Mouse (Mus musculus): ENCODE measurements around the gene Pitpnm3. TPM values are rescaled to one million over a fixed set of nuclear protein-coding genes. Genes with fewer than 3 reads are reported as not detected.

The Pitpnm3 gene
- polyA plus RNA-seq, 1 experiment from 2014 or later: 8.5 TPM

GRCm38 (mm10) chr11:72014674-72015073, 120.9 kb downstream of the Pitpnm3 start:
- H3K27me3 ChIP-seq (replicated peaks; ENCODE audit: insufficient read depth, low read length): no peaks in the 10 kb centered on the region
- H3K4me2 ChIP-seq (replicated peaks; ENCODE audit: low read depth, low read length): no peak overlapping the region
- H3K27ac ChIP-seq (ENCODE audit: low read length): no peak overlapping the region
- H3K4me3 ChIP-seq (ENCODE audit: low read depth, low read length): no peak overlapping the region
- no peaks in the 10 kb centered on the region for H3K36me3 ChIP-seq (ENCODE audit: insufficient read depth, low read length)
- H3K4me1 ChIP-seq (ENCODE audit: insufficient read depth, low read depth, low read length): no peaks in the 10 kb centered on the region
- ATAC-seq (no peak), DNase-seq (ENCODE audit: low spot score) (no peak)
- TF ChIP-seq EP300 (IDR thresholded peaks at IDR 0.05): no peak
- TF ChIP-seq CTCF (IDR thresholded peaks at IDR 0.05): no peak
- H3K9ac ChIP-seq (replicated peaks; ENCODE audit: low read depth): no peak overlapping the region
- H3K9me3 ChIP-seq (ENCODE audit: low read length): no peaks in the 10 kb centered on the region
- WGBS: 58% methylated on average over 4 of the region's 4 CpGs

GRCm38 (mm10) chr11:72011955-72012354, 123.6 kb downstream of the Pitpnm3 start:
- H3K4me3 ChIP-seq (ENCODE audit: low read depth, low read length): no peak overlapping the region
- DNase-seq (ENCODE audit: low spot score): no peak
- no peaks in the 10 kb centered on the region for H3K9me3 ChIP-seq (ENCODE audit: low read length)
- no peak for ATAC-seq
- no peaks in the 10 kb centered on the region for H3K4me1 ChIP-seq (ENCODE audit: insufficient read depth, low read depth, low read length)
- no peak overlapping the region for H3K27ac ChIP-seq (ENCODE audit: low read length)
- H3K36me3 ChIP-seq (ENCODE audit: insufficient read depth, low read length): no peaks in the 10 kb centered on the region
- no peak for TF ChIP-seq EP300 (IDR thresholded peaks at IDR 0.05)
- no peak overlapping the region for H3K4me2 ChIP-seq (replicated peaks; ENCODE audit: low read depth, low read length)
- H3K9ac ChIP-seq (replicated peaks; ENCODE audit: low read depth): no peak overlapping the region
- WGBS: 59% methylated on average over 1 of the region's 1 CpGs
- no peaks in the 10 kb centered on the region for H3K27me3 ChIP-seq (replicated peaks; ENCODE audit: insufficient read depth, low read length)

DNA sequence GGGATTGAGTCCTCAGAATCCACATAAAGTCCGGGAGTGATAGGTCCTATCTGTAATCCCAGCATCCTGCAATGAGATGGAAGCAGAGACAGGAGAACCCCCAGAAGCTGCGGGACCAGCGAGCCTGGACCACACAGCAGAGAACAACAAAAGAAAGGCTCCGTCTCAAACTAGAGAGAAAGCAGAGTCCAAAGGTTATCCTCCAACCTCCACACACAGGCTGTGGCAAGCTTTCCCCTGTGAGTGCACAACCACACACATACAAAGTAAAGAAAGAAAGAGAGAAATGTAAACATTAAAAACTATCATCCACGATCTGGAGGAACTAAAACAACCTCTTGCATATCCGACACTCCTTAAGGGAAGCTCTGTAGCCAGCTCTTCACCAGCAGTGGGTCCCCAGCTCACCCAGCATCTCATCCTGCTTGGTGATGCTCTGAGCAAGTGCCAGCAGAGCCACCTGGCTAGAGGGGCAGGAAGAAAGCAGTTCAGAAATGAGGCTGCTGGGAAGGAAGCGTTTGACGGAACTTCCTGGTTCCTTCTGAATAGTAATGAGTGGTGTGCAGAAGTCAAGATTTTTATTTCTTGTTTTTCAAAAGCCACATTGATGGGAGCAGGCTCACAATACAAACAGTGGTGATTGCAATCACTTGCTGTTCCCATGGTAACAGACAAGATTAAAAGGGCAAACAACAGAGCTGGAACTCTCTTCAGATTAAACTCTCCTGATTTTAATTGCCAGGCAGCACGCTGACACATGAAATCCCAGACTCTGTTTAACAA, 124.4 kb downstream of the Pitpnm3 start:
- Histone ChIP-seq H3K4me3 (ENCODE audit: low read depth, low read length) (no peak overlapping the region), H3K36me3 (ENCODE audit: insufficient read depth, low read length) (no peaks in the 10 kb centered on the region), H3K4me2 (replicated peaks; ENCODE audit: low read depth, low read length) (no peak overlapping the region), H3K9me3 (ENCODE audit: low read length) (no peaks in the 10 kb centered on the region), H3K9ac (replicated peaks; ENCODE audit: low read depth) (no peak overlapping the region), H3K27ac (ENCODE audit: low read length) (no peak overlapping the region), H3K27me3 (replicated peaks; ENCODE audit: insufficient read depth, low read length) (no peaks in the 10 kb centered on the region), H3K4me1 (ENCODE audit: insufficient read depth, low read depth, low read length) (no peaks in the 10 kb centered on the region)
- TF ChIP-seq CTCF (IDR thresholded peaks at IDR 0.05) (no peak), EP300 (IDR thresholded peaks at IDR 0.05) (no peak)
- 32% methylated on average over 9 of the region's 9 CpGs for WGBS
- ATAC-seq: no peak
- no peak for DNase-seq (ENCODE audit: low spot score)

DNA sequence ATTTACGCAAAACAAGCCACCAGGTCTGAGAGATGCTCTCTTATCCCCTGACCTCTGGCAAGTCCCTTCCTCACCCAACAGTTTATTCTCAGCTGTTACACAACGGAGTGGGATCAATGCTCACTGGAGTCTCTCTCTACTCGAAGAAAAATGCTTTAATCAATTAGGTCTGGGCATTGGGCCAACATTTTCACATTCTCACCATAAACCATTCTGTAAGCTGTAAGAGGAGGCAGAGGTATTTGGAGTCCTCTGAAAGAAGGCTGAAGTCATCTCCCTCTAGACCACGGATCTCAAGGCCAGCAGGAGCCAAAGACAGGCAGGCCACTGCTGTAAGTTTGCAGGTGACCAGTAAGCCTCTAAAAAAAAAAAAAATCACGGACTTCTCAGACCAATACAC, 125.2 kb downstream of the Pitpnm3 start:
- 31% methylated on average over 5 of the region's 5 CpGs for WGBS

GRCm38 (mm10) chr11:72005547-72005946, 130.0 kb downstream of the Pitpnm3 start:
- TF ChIP-seq EP300 (IDR thresholded peaks at IDR 0.05) (no peak), CTCF (IDR thresholded peaks at IDR 0.05) (no peak)
- H3K4me2 ChIP-seq (replicated peaks; ENCODE audit: low read depth, low read length): no peak overlapping the region
- ATAC-seq: no peak
- H3K9me3 ChIP-seq (ENCODE audit: low read length): no peaks in the 10 kb centered on the region
- 78% methylated on average over 6 of the region's 6 CpGs for WGBS
- no peak overlapping the region for H3K4me3 ChIP-seq (ENCODE audit: low read depth, low read length)
- no peak for DNase-seq (ENCODE audit: low spot score)
- H3K27ac ChIP-seq (ENCODE audit: low read length): no peak overlapping the region
- no peaks in the 10 kb centered on the region for H3K36me3 ChIP-seq (ENCODE audit: insufficient read depth, low read length)
- no peak overlapping the region for H3K9ac ChIP-seq (replicated peaks; ENCODE audit: low read depth)
- H3K27me3 ChIP-seq (replicated peaks; ENCODE audit: insufficient read depth, low read length): no peaks in the 10 kb centered on the region
- no peaks in the 10 kb centered on the region for H3K4me1 ChIP-seq (ENCODE audit: insufficient read depth, low read depth, low read length)

More for the DNA sequence above, 125.2 kb downstream of the Pitpnm3 start:
- H3K27ac ChIP-seq (ENCODE audit: low read length): no peak overlapping the region
- H3K4me1 ChIP-seq (ENCODE audit: insufficient read depth, low read depth, low read length): no peaks in the 10 kb centered on the region
- DNase-seq (ENCODE audit: low spot score) (no peak), ATAC-seq (no peak)
- H3K27me3 ChIP-seq (replicated peaks; ENCODE audit: insufficient read depth, low read length): no peaks in the 10 kb centered on the region
- no peaks in the 10 kb centered on the region for H3K9me3 ChIP-seq (ENCODE audit: low read length)
- H3K4me3 ChIP-seq (ENCODE audit: low read depth, low read length): no peak overlapping the region
- no peak for TF ChIP-seq EP300 (IDR thresholded peaks at IDR 0.05)
- TF ChIP-seq CTCF (IDR thresholded peaks at IDR 0.05): no peak
- H3K4me2 ChIP-seq (replicated peaks; ENCODE audit: low read depth, low read length): no peak overlapping the region
- no peak overlapping the region for H3K9ac ChIP-seq (replicated peaks; ENCODE audit: low read depth)
- H3K36me3 ChIP-seq (ENCODE audit: insufficient read depth, low read length): no peaks in the 10 kb centered on the region

- Histone ChIP-seq H3K27ac (ENCODE audit: low read length) (no peak overlapping the region), H3K4me1 (ENCODE audit: insufficient read depth, low read depth, low read length) (no peaks in the 10 kb centered on the region), H3K9ac (replicated peaks; ENCODE audit: low read depth) (no peak overlapping the region), H3K4me2 (replicated peaks; ENCODE audit: low read depth, low read length) (no peak overlapping the region), H3K9me3 (ENCODE audit: low read length) (no peaks in the 10 kb centered on the region), H3K27me3 (replicated peaks; ENCODE audit: insufficient read depth, low read length) (no peaks in the 10 kb centered on the region), H3K4me3 (ENCODE audit: low read depth, low read length) (no peak overlapping the region), H3K36me3 (ENCODE audit: insufficient read depth, low read length) (no peaks in the 10 kb centered on the region)
- DNase-seq (ENCODE audit: low spot score) (no peak), ATAC-seq (no peak)
- TF ChIP-seq EP300 (IDR thresholded peaks at IDR 0.05): no peak
- no peak for TF ChIP-seq CTCF (IDR thresholded peaks at IDR 0.05)
- 60% methylated on average over 9 of the region's 9 CpGs for WGBS
Measured at GRCm38 (mm10) chr11:72003171-72003570, 132.4 kb downstream of the Pitpnm3 start.

Measured in lung, postnatal 0 days (tissue).